Mouse (Mus musculus) E14TG2a.4 (cell line): Measurements from ENCODE around the gene Ackr4.

Experiments used
- CTCF ChIP-seq: conservative IDR thresholded peaks from 2 replicates; pipeline ENCODE4 v1.5.1; 2014; ENCODE audit warnings: low read length
- NANOG ChIP-seq: IDR thresholded peaks from 2 replicates; pipeline ENCODE4 v1.6.1; 2014; ENCODE audit warnings: borderline replicate concordance, low read length, mixed read lengths

- no peak for TF ChIP-seq CTCF
- TF ChIP-seq NANOG = no peak
Measured at GRCm38 (mm10) chr9:104142805-104143204, 16.1 kb upstream of the Ackr4 start.
